Mouse (Mus musculus) gastrocnemius, adult 8-10 months (tissue): ENCODE measurements at regions not wholly inside any gene's neighbourhood (a gene's known extent, or its start where the extent isn't known, plus 50 kb on each side); places are given as distances from the start of the nearest gene placed in this dataset.

Experiments used
- DNase-seq, 2 experiments: peaks; one replicate each; pipeline ENCODE4 v3.0.0; 2022; ENCODE audit warnings: low spot score in 2 of 2

DNA sequence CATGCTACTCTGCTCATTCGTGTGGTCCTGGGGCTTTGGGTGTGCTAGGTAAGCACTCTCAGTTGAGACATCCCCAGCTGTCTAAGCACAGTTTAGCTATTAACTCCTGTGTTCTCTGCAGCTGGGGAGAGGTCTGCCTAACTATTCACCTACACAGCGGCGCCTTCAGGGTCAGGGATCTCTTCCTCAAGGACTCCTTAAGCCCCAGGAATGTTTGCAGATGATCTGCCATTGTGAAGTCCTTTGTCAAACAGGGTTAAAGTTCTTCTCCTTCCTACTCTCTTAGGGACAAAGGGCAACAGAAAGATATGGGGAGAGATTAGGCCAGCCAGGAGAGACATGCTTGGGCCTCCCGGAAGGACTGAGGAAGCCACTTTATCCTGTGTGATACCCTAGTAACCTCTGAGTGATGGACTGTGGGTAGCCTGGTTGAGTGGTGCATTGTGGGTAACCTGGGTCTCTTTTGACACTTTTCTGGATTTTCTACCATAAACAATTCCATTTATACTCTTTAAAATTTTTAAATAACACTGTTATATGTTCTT is 51.7 kb upstream of the Podxl start:
- no peak for DNase-seq

DNA sequence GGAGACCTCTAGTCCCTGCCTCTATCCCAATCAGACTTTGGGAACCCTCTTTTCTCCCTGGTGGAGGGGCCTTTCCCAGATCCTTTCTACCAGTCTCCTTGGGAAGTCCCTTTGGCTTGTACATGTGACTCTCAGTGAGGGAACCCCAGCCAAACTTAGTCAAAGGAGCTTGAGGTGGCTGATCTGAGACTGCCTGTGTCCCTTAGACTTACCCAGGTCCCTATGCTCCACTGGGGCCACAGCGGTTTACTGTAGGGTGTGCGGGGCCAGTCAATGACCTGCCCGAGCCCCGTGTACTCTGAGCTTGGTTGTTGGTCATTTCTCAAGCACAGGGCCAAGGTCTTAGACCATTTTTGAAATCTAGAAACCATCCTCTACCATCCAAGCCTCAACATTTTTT is 50.8 kb upstream of the Podxl start:
- DNase-seq: no peak

DNA sequence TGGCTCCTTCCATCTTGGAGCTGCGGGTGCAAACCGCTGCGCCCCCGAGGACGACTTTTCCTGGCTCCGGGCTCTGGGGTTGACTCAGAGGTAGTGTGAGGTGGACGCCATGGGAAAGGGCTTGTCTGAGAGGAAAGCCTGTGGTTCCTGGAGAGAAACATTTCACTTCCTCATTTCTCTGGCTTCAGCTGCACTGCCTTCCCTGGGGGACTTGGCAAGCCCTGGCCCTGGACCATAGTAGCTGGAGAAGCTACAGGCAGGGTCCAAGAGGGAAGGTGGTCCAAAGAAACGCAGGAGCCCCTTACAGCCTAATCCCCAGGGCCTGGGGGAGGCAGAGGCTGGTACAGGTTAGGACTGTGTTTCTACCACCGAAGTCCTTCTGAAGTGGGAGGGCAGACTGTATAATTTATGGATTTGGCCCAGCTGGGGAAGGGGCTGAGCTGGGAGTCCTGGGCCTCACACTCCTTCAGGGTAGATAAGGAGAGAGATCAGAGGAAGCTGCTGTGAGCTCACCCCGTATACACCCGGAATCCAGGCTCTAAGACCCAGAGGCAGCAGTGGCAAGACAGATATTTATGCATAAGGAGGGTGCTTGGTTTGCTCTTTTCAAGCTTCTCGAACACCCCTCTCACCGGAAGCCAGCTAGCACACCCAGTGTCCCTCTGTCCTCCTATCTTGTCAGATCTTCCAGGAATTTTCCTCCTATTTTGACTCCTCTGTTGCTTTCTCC is 50.0 kb upstream of the Podxl start:
- no peak for DNase-seq
